Mouse (Mus musculus) MEL (cell line): ENCODE results near the gene Ifna5. TPM values are rescaled to one million over a fixed set of nuclear protein-coding genes. Genes with fewer than 3 reads are reported as not detected.

Experiments used
- DNase-seq: peaks from one replicate; pipeline ENCODE4 v3.0.0; 2011; ENCODE audit warnings: low read depth, low spot score
- H3K27ac ChIP-seq: 2 replicates; pipeline ENCODE4 v1.5.1; 2012; ENCODE audit warnings: low read depth, mild to moderate bottlenecking, control low read depth, low read length, moderate library complexity; ENCODE audit not compliant: control insufficient read depth
- H3K27me3 ChIP-seq, 2 experiments: fragments of 150-350 bp in 1 of 2; sonication (generic) in 1 of 2; 2 replicates each; pipeline ENCODE4 v1.6.1; 2012; ENCODE audit warnings: low read length in 2 of 2, mild to moderate bottlenecking in 2 of 2, improper control_type of control experiment in 1 of 2, moderate library complexity in 1 of 2; ENCODE audit not compliant: insufficient read depth in 2 of 2, control insufficient read depth in 1 of 2
- H3K36me3 ChIP-seq, 2 experiments: 2 replicates each; pipeline ENCODE4 v1.6.1; 2012 to 2014; ENCODE audit warnings: low read length in 2 of 2, improper control_type of control experiment in 1 of 2, inconsistent platforms in 1 of 2, mild to moderate bottlenecking in 1 of 2; ENCODE audit not compliant: insufficient read depth in 2 of 2, control insufficient read depth in 1 of 2
- H3K4me1 ChIP-seq, 2 experiments: fragments of 150-350 bp in 1 of 2; sonication (generic) in 1 of 2; 2 replicates each; pipeline ENCODE4 v1.6.1; 2012; ENCODE audit warnings: low read length in 2 of 2, improper control_type of control experiment in 1 of 2, mild to moderate bottlenecking in 1 of 2; ENCODE audit not compliant: insufficient read depth in 2 of 2, control insufficient read depth in 1 of 2
- H3K4me3 ChIP-seq, 2 experiments: fragments of 150-350 bp in 1 of 2; sonication (generic) in 1 of 2; 2 replicates each; pipeline ENCODE4 v1.5.1; 2012; ENCODE audit warnings: low read depth in 2 of 2, low read length in 2 of 2, mild to moderate bottlenecking in 2 of 2, moderate library complexity in 2 of 2, control low read depth in 1 of 2, improper control_type of control experiment in 1 of 2; ENCODE audit not compliant: control insufficient read depth in 1 of 2, insufficient read depth in 1 of 2
- H3K79me2 ChIP-seq: 2 replicates; pipeline ENCODE4 v1.6.1; 2012; ENCODE audit warnings: mild to moderate bottlenecking, low read length, moderate library complexity; ENCODE audit not compliant: control insufficient read depth, poor library complexity, insufficient read depth
- H3K9ac ChIP-seq: 2 replicates; pipeline ENCODE4 v1.6.1; 2012; ENCODE audit warnings: low read depth, mild to moderate bottlenecking, control low read depth, low read length, moderate library complexity; ENCODE audit not compliant: control insufficient read depth, poor library complexity, severe bottlenecking
- H3K9me3 ChIP-seq: fragments of 150-350 bp; sonication (generic); replicated peaks from 2 replicates; pipeline ENCODE4 v1.6.1; 2012; ENCODE audit warnings: mild to moderate bottlenecking, low read length, improper control_type of control experiment, moderate library complexity; ENCODE audit not compliant: insufficient read depth
- BHLHE40 ChIP-seq: IDR thresholded peaks from 2 replicates; pipeline ENCODE4 v1.6.1; 2012; ENCODE audit warnings: low read depth, mild to moderate bottlenecking, inconsistent platforms, low read length, improper control_type of control experiment, borderline replicate concordance
- CHD2 ChIP-seq: IDR thresholded peaks from 2 replicates; pipeline ENCODE4 v1.6.1; 2011; ENCODE audit warnings: low read length, improper control_type of control experiment
- E2F4 ChIP-seq: IDR thresholded peaks from 2 replicates; pipeline ENCODE4 v1.6.1; 2011; ENCODE audit warnings: low read depth, low read length, improper control_type of control experiment, borderline replicate concordance
- ELF1 ChIP-seq: IDR thresholded peaks from 2 replicates; pipeline ENCODE4 v1.6.1; 2014; ENCODE audit warnings: low read depth, mild to moderate bottlenecking, inconsistent platforms, low read length, improper control_type of control experiment, moderate library complexity
- ETS1 ChIP-seq: IDR thresholded peaks from 2 replicates; pipeline ENCODE4 v1.6.1; 2012; ENCODE audit warnings: low read depth, mild to moderate bottlenecking, inconsistent platforms, low read length, improper control_type of control experiment, moderate library complexity
- GABPA ChIP-seq: IDR thresholded peaks from 2 replicates; pipeline ENCODE4 v1.6.1; 2012; ENCODE audit warnings: low read depth, mild to moderate bottlenecking, inconsistent platforms, low read length, improper control_type of control experiment, moderate library complexity
- GATA1 ChIP-seq: IDR thresholded peaks from 2 replicates; pipeline ENCODE4 v1.6.1; 2011; ENCODE audit warnings: low read depth, low read length, improper control_type of control experiment
- MAX ChIP-seq: IDR thresholded peaks from 2 replicates; pipeline ENCODE4 v1.6.1; 2011; ENCODE audit warnings: low read length, improper control_type of control experiment
- MEF2A ChIP-seq: IDR thresholded peaks from 2 replicates; pipeline ENCODE4 v1.6.1; 2014; ENCODE audit warnings: low read depth, mild to moderate bottlenecking, inconsistent platforms, low read length, improper control_type of control experiment; ENCODE audit not compliant: poor library complexity, insufficient replicate concordance, severe bottlenecking; ENCODE audit errors: extremely low read depth
- MXI1 ChIP-seq: IDR thresholded peaks from 2 replicates; pipeline ENCODE4 v1.6.1; 2011; ENCODE audit warnings: mild to moderate bottlenecking, low read depth, low read length, improper control_type of control experiment
- MYC ChIP-seq: IDR thresholded peaks from 2 replicates; pipeline ENCODE4 v1.6.1; 2011; ENCODE audit warnings: low read depth, mild to moderate bottlenecking, low read length, improper control_type of control experiment, moderate library complexity
- NRF1 ChIP-seq: IDR thresholded peaks from 2 replicates; pipeline ENCODE4 v1.6.1; 2014; ENCODE audit warnings: low read depth, mild to moderate bottlenecking, inconsistent platforms, low read length, improper control_type of control experiment, moderate library complexity; ENCODE audit not compliant: poor library complexity, insufficient read depth, severe bottlenecking
- POLR2AphosphoS2 ChIP-seq: IDR thresholded peaks from 2 replicates; pipeline ENCODE4 v1.6.1; 2011; ENCODE audit warnings: low read length, improper control_type of control experiment
- RAD21 ChIP-seq: IDR thresholded peaks from 2 replicates; pipeline ENCODE4 v1.6.1; 2011; ENCODE audit warnings: mild to moderate bottlenecking, low read depth, low read length, improper control_type of control experiment
- RCOR1 ChIP-seq: IDR thresholded peaks from 2 replicates; pipeline ENCODE4 v1.6.1; 2012; ENCODE audit warnings: low read depth, mild to moderate bottlenecking, inconsistent platforms, low read length, improper control_type of control experiment
- TAL1 ChIP-seq: IDR thresholded peaks from 2 replicates; pipeline ENCODE4 v1.6.1; 2012; ENCODE audit warnings: mild to moderate bottlenecking, inconsistent platforms, low read length, moderate library complexity, mixed read lengths
- TBP ChIP-seq: IDR thresholded peaks from 2 replicates; pipeline ENCODE4 v1.8.0; 2011; ENCODE audit warnings: low read depth, low read length, improper control_type of control experiment
- TCF12 ChIP-seq: IDR thresholded peaks from 2 replicates; pipeline ENCODE4 v1.6.1; 2014; ENCODE audit warnings: low read depth, mild to moderate bottlenecking, inconsistent platforms, low read length, improper control_type of control experiment, moderate library complexity
- USF1 ChIP-seq: IDR thresholded peaks from 2 replicates; pipeline ENCODE4 v1.6.1; 2014; ENCODE audit warnings: low read depth, mild to moderate bottlenecking, inconsistent platforms, low read length, improper control_type of control experiment, moderate library complexity
- ZKSCAN1 ChIP-seq: IDR thresholded peaks from 2 replicates; pipeline ENCODE4 v1.6.1; 2012; ENCODE audit warnings: low read depth, mild to moderate bottlenecking, inconsistent platforms, low read length, improper control_type of control experiment, moderate library complexity
- ZNF384 ChIP-seq: IDR thresholded peaks from 2 replicates; pipeline ENCODE4 v1.6.1; 2012; ENCODE audit warnings: low read depth, mild to moderate bottlenecking, inconsistent platforms, low read length, improper control_type of control experiment
- polyA plus RNA-seq, 2 experiments: library from polyadenylated mRNA; stranded (reverse) in 1 of 2; unstranded in 1 of 2; fragments of >175 nt in 1 of 2; fragments of >200 nt in 1 of 2; gene quantifications; 2 replicates each; pipeline versions ENCODE4 v1.2.1 to v1.2.4; 2012; ENCODE audit warnings: low replicate concordance in 2 of 2, low read depth in 1 of 2; ENCODE audit not compliant: insufficient read length in 2 of 2, insufficient read depth in 1 of 2, missing spikeins in 1 of 2
- total RNA-seq: library from RNA; depleted of rRNA; stranded (reverse); fragments of 300-350 nt; gene quantifications from 2 replicates; pipeline ENCODE4 v1.2.3, GENCODE M21; 2012

Gene Ifna5
- total and polyA plus RNA-seq, 3 experiments, result not detected

DNA sequence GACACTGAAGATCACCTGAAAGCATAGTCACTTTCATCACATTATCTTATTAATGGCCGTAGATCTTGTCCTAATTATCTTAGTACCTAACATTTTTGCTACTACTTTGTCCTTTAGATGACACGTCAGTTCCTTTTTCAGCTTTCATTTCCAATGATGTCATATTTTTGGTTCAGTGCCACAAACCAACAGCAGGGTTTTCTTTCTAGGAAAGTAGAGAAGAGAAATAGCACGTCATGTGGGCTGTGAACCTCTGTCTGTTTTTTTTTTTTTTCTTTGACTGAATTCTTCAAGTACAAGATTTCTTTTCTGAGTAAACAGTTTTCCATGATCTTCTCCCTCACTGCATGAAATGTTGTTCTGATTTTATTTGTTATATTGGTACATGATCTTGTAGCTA is 4.7 kb downstream of the Ifna5 start:
- peak; percentile 32 for DNase-seq
- H3K36me3 ChIP-seq, result no peaks in the 10 kb centered on the region
- H3K79me2 ChIP-seq, result no peaks in the 10 kb centered on the region
- no peak for TF ChIP-seq POLR2AphosphoS2
- TF ChIP-seq ETS1, result no peak
- TF ChIP-seq ELF1, result no peak
- TF ChIP-seq GABPA, result no peak
- no peak for TF ChIP-seq RAD21
- no peak for TF ChIP-seq NRF1
- no peak for TF ChIP-seq ZNF384
- no peak for TF ChIP-seq GATA1
- no peak for TF ChIP-seq MAX
- TF ChIP-seq USF1, result no peak
- TF ChIP-seq MYC, result no peak
- no peak for TF ChIP-seq MXI1
- no peak for TF ChIP-seq ZKSCAN1
- no peak for TF ChIP-seq TBP
- no peak for TF ChIP-seq RCOR1
- no peak for TF ChIP-seq CHD2
- no peak for TF ChIP-seq TAL1
- TF ChIP-seq, all 39 proteins: peak for 0
- no peak overlapping the region for H3K4me3 ChIP-seq
- no peak overlapping the region for H3K27ac ChIP-seq
- H3K9ac ChIP-seq, result no peak overlapping the region
- H3K27me3 ChIP-seq, result peaks cover 14 to 18% of the 10 kb centered on the region in 2 experiments
- H3K9me3 ChIP-seq, result no peaks in the 10 kb centered on the region
- H3K4me1 ChIP-seq, result no peaks in the 10 kb centered on the region; a peak in 1 of 4 replicates

DNA sequence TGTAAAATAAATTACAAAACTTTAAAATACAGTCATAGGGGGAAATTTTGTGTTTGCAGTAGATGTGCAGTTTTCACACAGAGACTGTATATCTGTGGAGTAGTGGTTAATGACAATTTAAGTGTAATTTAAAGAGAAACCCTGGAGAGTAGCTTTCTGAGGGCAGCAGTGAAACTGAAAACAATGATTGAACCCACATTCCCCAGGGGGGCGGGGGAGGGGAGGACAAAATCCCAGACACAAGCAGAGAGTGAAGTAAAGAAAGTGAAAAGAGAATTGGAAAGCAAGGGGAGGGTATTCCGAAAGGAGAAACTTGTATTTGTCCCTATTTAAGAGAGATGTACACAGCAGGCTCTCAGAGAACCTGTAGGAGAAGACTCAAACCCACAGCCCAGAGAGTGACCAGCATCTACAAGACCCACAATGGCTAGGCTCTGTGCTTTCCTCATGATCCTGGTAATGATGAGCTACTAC is 6.2 kb downstream of the Ifna5 start, which contains the start of gene Ifna4:
Ifna4 (plus strand) TSS at position 424 of the 474 bp plus-strand sequence.
- Histone ChIP-seq H3K79me2 (no peaks in the 10 kb centered on the region), H3K4me3 (no peak within 1 kb of the TSS), H3K27ac (no peak within 1 kb of the TSS), H3K36me3 (no peaks in the 10 kb centered on the region), H3K9me3 (no peaks in the 10 kb centered on the region), H3K9ac (no peak within 1 kb of the TSS), H3K4me1 (no peaks in the 10 kb centered on the region; a peak in 1 of 4 replicates), H3K27me3 (peaks cover 11 to 14% of the 10 kb centered on the region in 2 experiments)
- TF ChIP-seq E2F4, result no peak
- TF ChIP-seq MXI1, result no peak
- no peak for TF ChIP-seq MEF2A
- no peak for TF ChIP-seq ZKSCAN1
- no peak for TF ChIP-seq BHLHE40
- no peak for TF ChIP-seq ZNF384
- TF ChIP-seq ELF1, result no peak
- no peak for TF ChIP-seq TCF12
- DNase-seq, result no peak
